Mouse (Mus musculus) adrenal gland (tissue): Measurements from ENCODE around the gene Pde10a.

Experiments
- intact Hi-C: fragments of 180-260 bp; cut with DNase I; formaldehyde crosslinking; loops from one replicate; pipeline ENCODE4 v1.15.1; 2025

The Pde10a gene

GRCm38 (mm10) chr17:8573542-8574260 is 48.5 kb downstream of the Pde10a start:
- intact Hi-C loops = no loop called here

GRCm38 (mm10) chr17:8580360-8580759 is 55.2 kb downstream of the Pde10a start:
- intact Hi-C loops = no loop called here

- intact Hi-C loops = no loop called here
Measured at GRCm38 (mm10) chr17:8581579-8581978, 56.4 kb downstream of the Pde10a start.

GRCm38 (mm10) chr17:8592427-8593277 is 67.5 kb downstream of the Pde10a start:
- intact Hi-C loops = loop anchor here (2.0 kb wide), 2 partner anchors 56 to 124 kb away; no protein-coding TSS in a partner anchor

- intact Hi-C loops = no loop called here
Measured at GRCm38 (mm10) chr17:8597790-8598189, 72.6 kb downstream of the Pde10a start.

- intact Hi-C loops = no loop called here
Measured at GRCm38 (mm10) chr17:8602976-8603375, 77.8 kb downstream of the Pde10a start.

- intact Hi-C loops = no loop called here
Measured at GRCm38 (mm10) chr17:8605921-8606320, 80.7 kb downstream of the Pde10a start.

GRCm38 (mm10) chr17:8606695-8607094 is 81.5 kb downstream of the Pde10a start:
- intact Hi-C loops = no loop called here

GRCm38 (mm10) chr17:8611916-8612315 is 86.7 kb downstream of the Pde10a start:
- intact Hi-C loops = loop anchor here (2.0 to 5.0 kb wide), 2 partner anchors 195 to 329 kb away; no protein-coding TSS in a partner anchor

- intact Hi-C loops = loop anchor here (2.0 to 5.0 kb wide), 3 partner anchors 193 to 327 kb away; no protein-coding TSS in a partner anchor
Measured at GRCm38 (mm10) chr17:8613882-8614551, 88.8 kb downstream of the Pde10a start.

- intact Hi-C loops = no loop called here
Measured at GRCm38 (mm10) chr17:8620346-8620745, 95.2 kb downstream of the Pde10a start.

- intact Hi-C loops = no loop called here
Measured at GRCm38 (mm10) chr17:8621105-8621504, 95.9 kb downstream of the Pde10a start.

GRCm38 (mm10) chr17:8621906-8622305 is 96.7 kb downstream of the Pde10a start:
- intact Hi-C loops = no loop called here

GRCm38 (mm10) chr17:8626421-8626820 is 101.2 kb downstream of the Pde10a start:
- intact Hi-C loops = no loop called here

GRCm38 (mm10) chr17:8631701-8632100 is 106.5 kb downstream of the Pde10a start:
- intact Hi-C loops = no loop called here

- intact Hi-C loops = no loop called here
Measured at GRCm38 (mm10) chr17:8633596-8633995, 108.4 kb downstream of the Pde10a start.

- intact Hi-C loops = no loop called here
Measured at GRCm38 (mm10) chr17:8634476-8634875, 109.3 kb downstream of the Pde10a start.

- intact Hi-C loops = loop anchor here (5.0 kb wide), 2 partner anchors 156 to 171 kb away; no protein-coding TSS in a partner anchor
Measured at GRCm38 (mm10) chr17:8636231-8636630, 111.1 kb downstream of the Pde10a start.

- intact Hi-C loops = loop anchor here (5.0 kb wide), 2 partner anchors 156 to 171 kb away; no protein-coding TSS in a partner anchor
Measured at GRCm38 (mm10) chr17:8636691-8637090, 111.5 kb downstream of the Pde10a start.

- intact Hi-C loops = loop anchor here (5.0 kb wide), 2 partner anchors 155 to 170 kb away; no protein-coding TSS in a partner anchor
Measured at GRCm38 (mm10) chr17:8637181-8637580, 112.0 kb downstream of the Pde10a start.

- intact Hi-C loops = loop anchor here (5.0 kb wide), 2 partner anchors 152 to 167 kb away; no protein-coding TSS in a partner anchor
Measured at GRCm38 (mm10) chr17:8639703-8640380, 114.7 kb downstream of the Pde10a start.
